Mouse (Mus musculus): ENCODE data around the gene Gm11985. TPM values are rescaled to one million over a fixed set of nuclear protein-coding genes. Genes with fewer than 3 reads are reported as not detected.

The Gm11985 gene
- total RNA-seq, 2 experiments from 2014 or later, result not detected

- DNase-seq, result no peak
Observed at GRCm38 (mm10) chr11:7152371-7152770, 36.0 kb downstream of the Gm11985 start.

DNA sequence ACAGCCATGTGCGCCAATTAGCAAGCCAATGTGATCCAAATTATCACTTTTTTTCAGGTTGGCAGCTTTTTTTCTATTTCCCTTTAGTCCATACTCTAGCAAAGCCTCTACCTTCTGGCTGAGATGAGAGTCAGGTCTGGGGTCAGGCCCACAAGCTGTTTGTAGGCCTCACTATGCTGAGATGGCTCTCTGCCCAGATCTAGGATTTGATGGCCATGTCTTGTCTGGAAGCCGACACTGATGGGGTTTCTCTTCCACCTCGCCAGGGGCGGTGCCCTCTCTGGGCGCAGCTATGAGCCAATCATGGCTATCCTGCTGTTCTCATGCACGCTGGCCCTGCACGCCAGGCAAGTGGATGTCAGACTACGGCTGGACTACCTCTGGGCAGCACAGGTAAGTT is 37.9 kb downstream of the Gm11985 start:
- no peak for DNase-seq

DNA sequence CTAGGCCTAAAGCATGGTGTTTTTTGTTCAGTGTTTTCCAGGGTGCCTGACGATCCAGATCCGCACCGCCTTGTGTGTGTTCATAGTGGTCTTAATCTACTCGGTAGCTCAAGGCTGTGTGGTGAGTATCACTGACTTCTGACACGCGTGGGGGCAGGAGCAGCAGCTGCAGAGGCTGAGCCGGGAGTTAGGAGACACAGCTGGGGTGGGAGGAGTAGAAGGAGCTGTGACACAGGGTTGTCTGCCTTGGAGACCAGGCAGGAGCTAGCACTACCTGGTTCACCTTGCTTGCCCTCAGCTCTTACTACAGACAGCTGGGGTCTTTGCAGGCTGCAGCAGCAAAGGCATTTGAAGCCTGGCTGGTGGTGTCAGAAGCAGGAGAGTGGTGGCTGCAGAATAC is 38.9 kb downstream of the Gm11985 start:
- no peak for DNase-seq

DNA sequence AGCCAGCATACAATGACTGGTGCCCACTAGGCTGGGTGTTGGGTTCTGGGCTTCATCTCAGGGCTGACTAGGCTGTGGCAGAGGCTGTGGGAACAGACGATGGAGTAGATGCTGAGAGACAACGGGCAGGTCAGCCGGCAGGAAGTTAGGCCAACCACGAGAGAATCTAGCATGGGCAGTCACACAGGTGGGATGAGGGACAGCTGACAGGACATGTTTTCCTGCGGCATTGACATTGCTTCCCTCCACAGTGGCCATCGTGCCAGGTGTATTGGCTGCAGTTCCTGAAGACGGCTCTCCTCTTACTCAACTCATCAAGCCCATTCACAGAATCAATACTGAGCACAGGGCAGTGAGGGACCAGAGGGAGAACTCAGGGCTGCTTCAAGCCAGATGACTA is 40.4 kb downstream of the Gm11985 start:
- no peak for DNase-seq

DNA sequence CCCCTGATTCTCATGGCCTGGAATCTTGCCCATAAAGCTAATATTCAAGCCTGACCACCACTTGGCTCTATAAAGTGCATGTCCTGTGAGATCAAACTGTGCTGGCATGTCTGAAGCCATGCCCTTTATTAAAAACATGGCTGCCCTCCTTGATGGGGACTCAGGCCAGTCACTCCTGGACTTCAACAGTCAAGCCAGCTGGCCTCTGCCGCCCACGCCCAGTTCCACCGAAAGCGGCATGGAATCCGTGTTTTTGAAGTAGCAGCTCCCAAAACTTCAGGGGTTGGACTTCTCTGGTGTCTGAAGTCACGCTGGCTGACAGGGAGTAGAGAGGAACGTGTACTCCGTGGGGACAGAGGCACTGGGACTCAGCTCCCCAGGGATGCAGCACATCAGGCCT is 40.8 kb downstream of the Gm11985 start:
- no peak for DNase-seq

DNA sequence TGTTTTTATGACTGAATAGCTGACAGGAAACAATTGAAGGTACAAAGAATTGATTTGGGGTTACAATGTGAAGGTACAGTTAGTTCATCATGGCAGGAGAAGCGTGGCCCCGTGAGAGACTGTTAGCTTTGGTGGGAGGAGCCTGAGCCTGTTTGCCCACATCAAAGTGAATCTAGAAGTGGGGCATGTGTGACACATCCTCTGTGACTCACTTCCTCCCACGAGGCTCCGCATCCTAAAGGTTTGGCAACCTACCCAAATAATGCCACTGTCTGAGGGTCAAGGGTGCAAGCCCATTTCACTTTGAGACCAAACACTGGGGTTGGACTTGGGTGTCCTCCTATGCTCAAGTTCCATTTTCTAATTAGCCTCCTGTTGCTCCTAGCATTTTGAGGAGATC is 43.1 kb downstream of the Gm11985 start:
- no peak for DNase-seq

DNA sequence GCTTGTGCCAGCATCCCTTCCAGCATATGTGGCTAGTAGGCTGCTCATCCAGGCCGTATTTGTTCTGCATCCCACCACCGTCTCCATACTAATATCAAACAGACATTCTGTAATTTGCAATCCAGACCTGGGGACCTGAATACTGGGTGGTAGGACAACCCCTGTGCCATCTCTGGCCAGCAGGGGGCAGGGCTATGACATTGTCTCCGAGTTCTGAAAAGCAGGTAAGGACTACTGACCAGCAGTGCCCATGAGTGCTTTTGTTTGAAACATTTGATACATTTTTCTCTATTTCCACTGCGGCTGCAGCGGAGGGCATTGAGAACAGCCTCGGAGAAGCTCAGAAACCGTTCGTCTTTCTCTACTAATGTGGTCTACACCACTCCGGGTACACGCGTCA is 44.0 kb downstream of the Gm11985 start:
- DNase-seq, result peak; percentile 32

- DNase-seq, result no peak
Observed at GRCm38 (mm10) chr11:7142725-7143124, 45.6 kb downstream of the Gm11985 start.

- peak; percentile 36 for DNase-seq
Observed at GRCm38 (mm10) chr11:7140449-7140848, 47.9 kb downstream of the Gm11985 start.

GRCm38 (mm10) chr11:7138370-7138769 is 50.0 kb downstream of the Gm11985 start:
- DNase-seq, result no peak

DNA sequence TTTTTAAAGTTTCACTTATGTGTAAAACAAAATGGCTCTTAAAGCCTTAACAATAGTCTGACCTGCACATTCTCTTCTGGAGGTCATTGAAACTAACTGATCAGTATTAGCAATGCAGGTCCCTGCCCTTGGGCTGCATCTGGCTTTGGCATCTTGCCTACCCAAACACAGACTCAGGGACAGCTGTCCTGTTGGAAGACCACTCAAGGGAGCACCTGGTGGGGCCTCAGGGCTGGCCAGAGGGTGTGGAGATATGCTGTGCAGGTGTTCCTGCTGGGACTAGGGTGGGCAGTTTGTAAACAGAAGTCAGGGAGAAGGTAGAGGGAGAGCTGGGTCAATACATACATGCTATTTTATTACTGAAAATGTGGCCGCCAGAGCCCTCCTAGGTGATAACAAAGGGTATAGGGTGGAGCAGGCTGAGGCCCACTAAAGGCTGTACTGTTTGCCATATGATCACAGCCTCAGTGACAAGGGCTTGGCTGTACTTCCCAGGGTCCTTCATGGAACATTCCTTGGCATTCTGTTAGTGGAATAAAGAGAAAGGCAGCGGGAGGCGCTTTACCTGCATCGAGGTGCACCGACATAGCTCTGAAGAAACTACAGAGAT is 52.0 kb downstream of the Gm11985 start:
- no peak for DNase-seq

DNA sequence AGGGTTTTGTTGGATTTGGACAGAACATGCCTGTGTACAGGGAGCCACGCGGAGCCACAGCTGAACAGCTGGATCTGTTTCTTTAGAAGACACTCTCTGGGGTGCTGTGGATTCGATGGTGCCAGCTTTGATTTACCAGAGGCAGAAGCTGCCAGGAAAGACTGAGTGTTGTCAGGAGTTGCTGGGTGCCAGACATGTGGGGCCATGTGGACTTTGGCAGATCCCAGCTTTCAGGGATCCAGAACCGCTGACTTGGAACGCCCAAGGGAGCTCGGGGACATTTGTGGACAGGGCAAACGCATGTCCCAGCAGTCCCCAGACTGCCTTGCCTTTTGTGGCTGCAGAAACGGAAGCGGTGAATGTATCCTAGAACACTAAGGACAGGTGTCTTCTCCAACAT is 52.6 kb downstream of the Gm11985 start:
- DNase-seq, result peak; percentile 23

DNA sequence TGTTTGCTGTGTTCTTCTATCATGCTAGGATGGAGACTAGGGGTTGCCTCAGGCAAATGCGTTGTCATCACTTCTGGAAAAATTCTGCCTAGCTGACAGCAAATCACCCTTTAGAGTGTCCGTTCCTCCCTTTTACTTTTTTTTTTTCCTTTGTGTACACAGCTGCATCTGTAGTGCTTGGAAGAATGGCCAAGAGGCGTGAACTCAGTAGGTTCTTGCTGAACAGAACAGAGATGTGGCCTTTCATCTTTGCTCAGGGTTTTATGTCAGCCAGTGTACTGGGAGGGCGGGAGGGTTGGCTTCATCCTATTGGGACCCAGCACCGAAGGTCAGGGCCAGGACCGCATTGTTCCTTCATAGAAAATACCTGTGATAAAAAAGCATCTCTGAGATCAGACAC is 53.1 kb downstream of the Gm11985 start:
- no peak for DNase-seq

DNA sequence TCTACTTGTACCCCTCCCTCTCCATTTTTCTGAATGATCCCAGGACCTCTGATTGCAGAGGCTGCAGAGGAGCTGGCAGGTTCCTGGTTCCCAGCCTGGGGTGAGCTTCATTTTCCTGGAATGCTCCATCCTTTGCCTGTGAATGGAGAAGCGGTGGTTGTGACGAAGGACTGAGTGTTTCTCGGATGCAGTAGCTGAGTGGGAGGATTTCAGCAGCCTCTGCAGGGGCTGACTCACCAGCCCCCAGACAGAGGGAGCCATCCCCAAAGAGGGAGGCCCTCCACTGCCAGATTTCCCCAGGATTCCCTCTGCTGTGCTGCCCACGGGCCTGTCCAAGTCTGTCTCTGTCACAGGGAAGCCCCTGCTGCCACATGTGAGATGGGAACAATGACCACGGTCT is 54.0 kb downstream of the Gm11985 start:
- DNase-seq, result no peak

GRCm38 (mm10) chr11:7133736-7134135 is 54.6 kb downstream of the Gm11985 start:
- DNase-seq, result no peak

Other genes with a start within 250 kb of the Gm11985 start
- 1 to 10 TPM; 4.4 to 4.7 TPM for gene Adcy1, start 125.1 kb downstream of the Gm11985 start, total RNA-seq (2021)
- under 1 TPM in 1 of 2 experiments, not detected in 1; 0.68 TPM for gene Igfbp1, start 9.2 kb upstream of the Gm11985 start, total RNA-seq (2021)
- 10 to 100 TPM; 76.9 to 82.2 TPM for gene Igfbp3, start 25.4 kb upstream of the Gm11985 start, total RNA-seq (2021)

Data from gastrocnemius, postnatal 10 days (tissue).